ENCODE assay signal across 7 mouse cellular contexts in genomic region chr3:94442951-94443596, GRCm38 (mm10). TPM values are rescaled to one million over a fixed set of nuclear protein-coding genes. Genes with fewer than 3 reads are reported as not detected.
DNase-seq lines count a peak whose midpoint lies in the region; ATAC-seq lines count a peak whose summit lies in the region.

Mrpl9 (plus strand) TSS chr3:94443318.

- peak within 1 kb of the TSS; percentile 66 for H3K4me2 ChIP-seq in intestine, embryonic 16.5 days (ENCODE audit: low read depth, low read length)
- peak within 1 kb of the TSS; percentile 84 for H3K4me2 ChIP-seq in midbrain, embryonic 11.5 days

- H3K36me3 ChIP-seq in intestine, embryonic 16.5 days (ENCODE audit: control insufficient read depth, insufficient read depth, low read length) = peaks cover 18% of the 10 kb centered on the region
- H3K36me3 ChIP-seq in midbrain, embryonic 11.5 days (ENCODE audit: control insufficient read depth, insufficient read depth, low read length) = peaks cover 10% of the 10 kb centered on the region

- H3K4me1 ChIP-seq in intestine, embryonic 16.5 days (ENCODE audit: control insufficient read depth, insufficient read depth, low read length) = peaks cover 8% of the 10 kb centered on the region; the same call in 1 of the 2 replicates
- H3K4me1 ChIP-seq in midbrain, embryonic 11.5 days (ENCODE audit: control insufficient read depth, insufficient read depth, low read length) = peaks cover 5% of the 10 kb centered on the region

- 0 out of 2 replicates have a peak, but pooled peaks cover 3% of the 10 kb centered on the region for H3K27me3 ChIP-seq in intestine, embryonic 16.5 days (replicated peaks; ENCODE audit: control insufficient read depth, insufficient read depth, low read length)
- H3K27me3 ChIP-seq in midbrain, embryonic 11.5 days (ENCODE audit: control insufficient read depth, insufficient read depth, low read length) = no peaks in the 10 kb centered on the region

- H3K9ac ChIP-seq in intestine, embryonic 16.5 days (ENCODE audit: low read depth, low read length) = peak within 1 kb of the TSS; percentile 95
- H3K9ac ChIP-seq in midbrain, embryonic 11.5 days (ENCODE audit: low read length) = peak within 1 kb of the TSS; percentile 79

- no peaks in the 10 kb centered on the region for H3K9me3 ChIP-seq in intestine, embryonic 16.5 days (ENCODE audit: control insufficient read depth, low read length)
- no peaks in the 10 kb centered on the region for H3K9me3 ChIP-seq in midbrain, embryonic 11.5 days (ENCODE audit: control insufficient read depth, low read length)

- intact Hi-C loops in left cerebral cortex, postnatal 36 days (cut with DNase I) = loop anchor here (2.0 to 10.0 kb wide), 2 partner anchors 76 to 142 kb away; partner anchors contain the start of gene Snx27

- WGBS in intestine, embryonic 16.5 days = under 1% methylated on average over 39 of the region's 39 CpGs
- 1% methylated on average over 39 of the region's 39 CpGs for WGBS in midbrain, embryonic 11.5 days

- peak within 1 kb of the TSS; percentile 93 for H3K4me3 ChIP-seq in intestine, embryonic 16.5 days (ENCODE audit: low read length)
- peak within 1 kb of the TSS; percentile 70 for H3K4me3 ChIP-seq in midbrain, embryonic 11.5 days (ENCODE audit: low read depth, low read length)

- peak; percentile 99 for ATAC-seq in intestine, embryonic 16.5 days
- ATAC-seq in midbrain, embryonic 11.5 days (ENCODE audit: low FRiP score) = peak; percentile 98

- DNase-seq in adrenal gland, adult 2 months = peak; percentile 95
- DNase-seq in embryo, embryonic 11.5 days (ENCODE audit: low read depth, low spot score) = peak; percentile 90
- DNase-seq in gastrocnemius, postnatal 4 days (ENCODE audit: low spot score in 2 of 2) = peak; percentile 92 to 96
- peak; percentile 95 for DNase-seq in left cerebral cortex, postnatal 36 days (ENCODE audit: low spot score in 2 of 2)
- DNase-seq in midbrain, embryonic 11.5 days (ENCODE audit: low spot score, missing footprints) = peak; percentile 100
- DNase-seq in skeletal muscle tissue, adult 2 months (ENCODE audit: low read depth, low spot score) = peak; percentile 95

- H3K27ac ChIP-seq in intestine, embryonic 16.5 days (ENCODE audit: low read length) = peak within 1 kb of the TSS; percentile 72
- no peak within 1 kb of the TSS for H3K27ac ChIP-seq in midbrain, embryonic 11.5 days (ENCODE audit: low read depth, low read length)

RNA-seq across cellular contexts. Expression of gene Mrpl9, which starts in this region (rescaled TPM):
- 10 to 100 TPM; 46.4 to 84.5 TPM for total RNA-seq in adrenal gland, adult 2 months (2021)
- polyA plus RNA-seq in adrenal gland, adult 2 months (2012; rRNA removed) = 16.4 and 18.0 TPM in 2 replicates
- 10 to 100 TPM; 51.7 to 53.1 TPM for total RNA-seq in gastrocnemius, postnatal 4 days (2021)
- polyA plus RNA-seq in intestine, embryonic 16.5 days (2015; fragmentation: Nextera tagmentation; extraction: Ambion mirVana) = 68.1 and 77.6 TPM in 2 replicates
- 10 to 100 TPM; 34.1 to 42.3 TPM for total RNA-seq in left cerebral cortex, postnatal 36 days (2021)
- 71.1 and 73.3 TPM in 2 replicates for polyA plus RNA-seq in midbrain, embryonic 11.5 days (2014; fragmentation: Nextera tagmentation; extraction: Ambion mirVana)
